Mouse (Mus musculus) MEL (cell line): ENCODE data around the gene Olfr633.
"Not testable (repeated sequence)": the region's sequence is repeated elsewhere in the genome, so short reads cannot be mapped to it uniquely, and the experiment has no call there.

ENCODE experiments used
- USF1 ChIP-seq: IDR thresholded peaks from 2 replicates; pipeline ENCODE4 v1.6.1; 2014; ENCODE audit warnings: low read depth, mild to moderate bottlenecking, inconsistent platforms, low read length, improper control_type of control experiment, moderate library complexity
- ZNF384 ChIP-seq: IDR thresholded peaks from 2 replicates; pipeline ENCODE4 v1.6.1; 2012; ENCODE audit warnings: low read depth, mild to moderate bottlenecking, inconsistent platforms, low read length, improper control_type of control experiment

GRCm38 (mm10) chr7:103966873-103967272 is 22.6 kb downstream of the Olfr633 start:
- not testable (repeated sequence) for TF ChIP-seq ZNF384, USF1
